Mouse (Mus musculus): ENCODE results near the gene Itgb2.

Itgb2 gene

GRCm38 (mm10) chr10:77556631-77557030 is 26.6 kb downstream of the Itgb2 start:
- no peak for TF ChIP-seq GATA4 (IDR thresholded peaks at IDR 0.05; ENCODE audit: insufficient replicate concordance, low read length)

GRCm38 (mm10) chr10:77557641-77558040 is 27.6 kb downstream of the Itgb2 start:
- no peak for TF ChIP-seq GATA4 (IDR thresholded peaks at IDR 0.05; ENCODE audit: insufficient replicate concordance, low read length)

- TF ChIP-seq GATA4 (IDR thresholded peaks at IDR 0.05; ENCODE audit: insufficient replicate concordance, low read length): no peak
These were observed 30.0 kb downstream of the Itgb2 start for GRCm38 (mm10) chr10:77560090-77560489.

GRCm38 (mm10) chr10:77560830-77561229 is 30.8 kb downstream of the Itgb2 start:
- no peak for TF ChIP-seq GATA4 (IDR thresholded peaks at IDR 0.05; ENCODE audit: insufficient replicate concordance, low read length)

- TF ChIP-seq GATA4 (IDR thresholded peaks at IDR 0.05; ENCODE audit: insufficient replicate concordance, low read length): no peak
These were observed 31.5 kb downstream of the Itgb2 start for GRCm38 (mm10) chr10:77561508-77561907.

- TF ChIP-seq GATA4 (IDR thresholded peaks at IDR 0.05; ENCODE audit: insufficient replicate concordance, low read length): no peak
These were observed 35.0 kb downstream of the Itgb2 start for GRCm38 (mm10) chr10:77565005-77565404.

- no peak for TF ChIP-seq GATA4 (IDR thresholded peaks at IDR 0.05; ENCODE audit: insufficient replicate concordance, low read length)
These were observed 36.6 kb downstream of the Itgb2 start for GRCm38 (mm10) chr10:77566651-77567050.

- TF ChIP-seq GATA4 (IDR thresholded peaks at IDR 0.05; ENCODE audit: insufficient replicate concordance, low read length): no peak
These were observed 39.4 kb downstream of the Itgb2 start for GRCm38 (mm10) chr10:77569481-77569880.

- no peak for TF ChIP-seq GATA4 (IDR thresholded peaks at IDR 0.05; ENCODE audit: insufficient replicate concordance, low read length)
These were observed 40.1 kb downstream of the Itgb2 start for GRCm38 (mm10) chr10:77569973-77570658.

- TF ChIP-seq GATA4 (IDR thresholded peaks at IDR 0.05; ENCODE audit: insufficient replicate concordance, low read length): no peak
These were observed 42.2 kb downstream of the Itgb2 start for GRCm38 (mm10) chr10:77572225-77572624.

GRCm38 (mm10) chr10:77573162-77573561 is 43.1 kb downstream of the Itgb2 start:
- TF ChIP-seq GATA4 (IDR thresholded peaks at IDR 0.05; ENCODE audit: insufficient replicate concordance, low read length): no peak

- TF ChIP-seq GATA4 (IDR thresholded peaks at IDR 0.05; ENCODE audit: insufficient replicate concordance, low read length): no peak
These were observed 50.2 kb downstream of the Itgb2 start for GRCm38 (mm10) chr10:77580027-77580920.

- TF ChIP-seq GATA4 (IDR thresholded peaks at IDR 0.05; ENCODE audit: insufficient replicate concordance, low read length): no peak
These were observed 51.0 kb downstream of the Itgb2 start for GRCm38 (mm10) chr10:77581023-77581407.

GRCm38 (mm10) chr10:77581408-77582284 is 51.6 kb downstream of the Itgb2 start, which contains the start of gene Pttg1ip:
TSS of gene Pttg1ip (plus strand) at chr10:77581720.
- no peak; the same call in 1 of the 2 replicates for TF ChIP-seq GATA4 (IDR thresholded peaks at IDR 0.05; ENCODE audit: insufficient replicate concordance, low read length)

- TF ChIP-seq GATA4 (IDR thresholded peaks at IDR 0.05; ENCODE audit: insufficient replicate concordance, low read length): no peak
These were observed 52.2 kb downstream of the Itgb2 start for GRCm38 (mm10) chr10:77582285-77582618.
